Mouse (Mus musculus): ENCODE data around the gene Plch2. TPM values are rescaled to one million over a fixed set of nuclear protein-coding genes. Genes with fewer than 3 reads are reported as not detected.

Gene Plch2
- total RNA-seq, 2 experiments from 2014 or later: 96.6 to 96.9 TPM

GRCm38 (mm10) chr4:155070921-155071320, 14.3 kb upstream of the Plch2 start:
- no peak for DNase-seq

- no peak for DNase-seq
Observed at GRCm38 (mm10) chr4:155070199-155070598, 13.6 kb upstream of the Plch2 start.

- DNase-seq: no peak
Observed at GRCm38 (mm10) chr4:155069191-155069590, 12.6 kb upstream of the Plch2 start.

GRCm38 (mm10) chr4:155068357-155068972, 11.9 kb upstream of the Plch2 start:
- DNase-seq: no peak

GRCm38 (mm10) chr4:155066834-155067522, 10.4 kb upstream of the Plch2 start, which contains the start of gene Pex10:
Gene Pex10, plus strand, starts transcription at chr4:155067016.
- peak; percentile 95 to 97 for DNase-seq

- DNase-seq: peak; percentile 84 to 87
Observed at GRCm38 (mm10) chr4:155065970-155066833, 9.6 kb upstream of the Plch2 start.

GRCm38 (mm10) chr4:155064474-155064873, 7.9 kb upstream of the Plch2 start:
- DNase-seq: no peak

GRCm38 (mm10) chr4:155063895-155064294, 7.3 kb upstream of the Plch2 start:
- DNase-seq: no peak

- DNase-seq: no peak
Observed at GRCm38 (mm10) chr4:155058325-155058724, 1.7 kb upstream of the Plch2 start.

- no peak for DNase-seq
Observed at GRCm38 (mm10) chr4:155050116-155050515, 6.5 kb downstream of the Plch2 start.

GRCm38 (mm10) chr4:155046636-155047035, 9.9 kb downstream of the Plch2 start:
- no peak for DNase-seq

GRCm38 (mm10) chr4:155043289-155043625, 13.3 kb downstream of the Plch2 start:
- no peak for DNase-seq

- peak in 1 of 2 experiments; percentile 36 for DNase-seq
Observed at GRCm38 (mm10) chr4:155042606-155043288, 13.8 kb downstream of the Plch2 start.

GRCm38 (mm10) chr4:155040696-155041095, 15.9 kb downstream of the Plch2 start:
- DNase-seq: no peak

- DNase-seq: peak in 1 of 2 experiments; percentile 35
Observed at GRCm38 (mm10) chr4:155040197-155040596, 16.4 kb downstream of the Plch2 start.

- peak in 1 of 2 experiments; percentile 40 for DNase-seq
Observed at GRCm38 (mm10) chr4:155034787-155035186, 21.8 kb downstream of the Plch2 start.

GRCm38 (mm10) chr4:155034202-155034601, 22.4 kb downstream of the Plch2 start:
- DNase-seq: no peak

GRCm38 (mm10) chr4:155033115-155033514, 23.5 kb downstream of the Plch2 start:
- DNase-seq: no peak

- DNase-seq: no peak
Observed at GRCm38 (mm10) chr4:155024170-155025010, 32.2 kb downstream of the Plch2 start.

- no peak for DNase-seq
Observed at GRCm38 (mm10) chr4:155022228-155022855, 34.2 kb downstream of the Plch2 start.

- DNase-seq: no peak
Observed at GRCm38 (mm10) chr4:155020813-155021212, 35.8 kb downstream of the Plch2 start.
